Mouse (Mus musculus) erythroblast, embryonic 14.5 days (primary cell): Measurements from ENCODE around the gene Mrpl12. TPM values are rescaled to one million over a fixed set of nuclear protein-coding genes. Genes with fewer than 3 reads are reported as not detected.
A peak's percentile ranks its signal among the peaks of the same experiment; 100 is the strongest.

ENCODE experiments used
- H3K27me3 ChIP-seq: 2 replicates; pipeline ENCODE4 v1.6.1; 2012; ENCODE audit warnings: inconsistent platforms; ENCODE audit not compliant: control insufficient read depth
- H3K36me3 ChIP-seq: 2 replicates; pipeline ENCODE4 v1.6.1; 2012; ENCODE audit warnings: mild to moderate bottlenecking, inconsistent platforms; ENCODE audit not compliant: control insufficient read depth
- H3K4me1 ChIP-seq: 2 replicates; pipeline ENCODE4 v1.6.1; 2012; ENCODE audit warnings: inconsistent platforms; ENCODE audit not compliant: control insufficient read depth
- H3K4me3 ChIP-seq: replicated peaks from 2 replicates; pipeline ENCODE3; 2012; ENCODE audit warnings: moderate library complexity, mild to moderate bottlenecking, inconsistent platforms
- H3K9me3 ChIP-seq: 2 replicates; pipeline ENCODE4 v1.6.1; 2012; ENCODE audit warnings: low read length, inconsistent platforms, mixed read lengths; ENCODE audit not compliant: control insufficient read depth
- GATA1 ChIP-seq: IDR thresholded peaks from 2 replicates; pipeline ENCODE4 v1.6.1; 2012; ENCODE audit warnings: low read length, inconsistent platforms, mixed read lengths
- TAL1 ChIP-seq: IDR thresholded peaks from 3 replicates; pipeline ENCODE4 v1.6.1; 2012; ENCODE audit warnings: low read length, inconsistent platforms, mixed read lengths
- polyA plus RNA-seq: library from polyadenylated mRNA; stranded (reverse); fragments of >175 nt; gene quantifications from 2 replicates; pipeline ENCODE4 v1.2.3, GENCODE M21; 2012

Mrpl12 gene
- polyA plus RNA-seq, 1 experiment: 16.8 TPM

GRCm38 (mm10) chr11:120500357-120500756, 15.9 kb downstream of the Mrpl12 start:
- TF ChIP-seq TAL1 (no peak), GATA1 (no peak)
- Histone ChIP-seq H3K9me3 (no peaks in the 10 kb centered on the region), H3K27me3 (peaks cover 3% of the 10 kb centered on the region), H3K36me3 (peaks cover 39% of the 10 kb centered on the region), H3K4me1 (peaks cover 3% of the 10 kb centered on the region; the same call in 1 of the 2 replicates), H3K4me3 (no peak overlapping the region)

GRCm38 (mm10) chr11:120501018-120501417, 16.6 kb downstream of the Mrpl12 start:
- H3K9me3 ChIP-seq: no peaks in the 10 kb centered on the region
- peaks cover 33% of the 10 kb centered on the region for H3K36me3 ChIP-seq
- peaks cover 3% of the 10 kb centered on the region; the same call in 1 of the 2 replicates for H3K4me1 ChIP-seq
- H3K27me3 ChIP-seq: peaks cover 3% of the 10 kb centered on the region
- no peak for TF ChIP-seq GATA1
- no peak for TF ChIP-seq TAL1
- no peak overlapping the region for H3K4me3 ChIP-seq

GRCm38 (mm10) chr11:120501701-120502100, 17.3 kb downstream of the Mrpl12 start:
- H3K4me1 ChIP-seq: peaks cover 3% of the 10 kb centered on the region; the same call in 1 of the 2 replicates
- H3K27me3 ChIP-seq: peaks cover 3% of the 10 kb centered on the region
- peaks cover 26% of the 10 kb centered on the region for H3K36me3 ChIP-seq
- TF ChIP-seq TAL1 (no peak), GATA1 (no peak)
- no peak overlapping the region for H3K4me3 ChIP-seq
- no peaks in the 10 kb centered on the region for H3K9me3 ChIP-seq

- H3K4me3 ChIP-seq: no peak overlapping the region
- H3K27me3 ChIP-seq: peaks cover 3% of the 10 kb centered on the region
Measured at GRCm38 (mm10) chr11:120505661-120506060, 21.2 kb downstream of the Mrpl12 start.

GRCm38 (mm10) chr11:120506899-120507298, 22.5 kb downstream of the Mrpl12 start:
- H3K9me3 ChIP-seq: no peaks in the 10 kb centered on the region
- H3K27me3 ChIP-seq: no peaks in the 10 kb centered on the region; the same call in 1 of the 2 replicates
- TF ChIP-seq TAL1: no peak
- no peak for TF ChIP-seq GATA1
- peaks cover 31% of the 10 kb centered on the region for H3K4me1 ChIP-seq
- no peaks in the 10 kb centered on the region for H3K36me3 ChIP-seq
- H3K4me3 ChIP-seq: no peak overlapping the region

More at GRCm38 (mm10) chr11:120505661-120506060, 21.2 kb downstream of the Mrpl12 start:
- TF ChIP-seq GATA1: no peak
- no peaks in the 10 kb centered on the region for H3K9me3 ChIP-seq
- H3K4me1 ChIP-seq: peaks cover 22% of the 10 kb centered on the region
- no peaks in the 10 kb centered on the region for H3K36me3 ChIP-seq

- no peak for TF ChIP-seq GATA1
- no peak for TF ChIP-seq TAL1
- H3K36me3 ChIP-seq: no peaks in the 10 kb centered on the region
- H3K27me3 ChIP-seq: no peaks in the 10 kb centered on the region; the same call in 1 of the 2 replicates
- no peaks in the 10 kb centered on the region for H3K9me3 ChIP-seq
- peaks cover 31% of the 10 kb centered on the region for H3K4me1 ChIP-seq
- no peak overlapping the region for H3K4me3 ChIP-seq
Measured at GRCm38 (mm10) chr11:120507611-120508289, 23.3 kb downstream of the Mrpl12 start.

- no peak overlapping the region for H3K4me3 ChIP-seq
- H3K36me3 ChIP-seq: no peaks in the 10 kb centered on the region
- no peaks in the 10 kb centered on the region for H3K9me3 ChIP-seq
- TF ChIP-seq TAL1: no peak
- TF ChIP-seq GATA1: no peak
- H3K4me1 ChIP-seq: peaks cover 31% of the 10 kb centered on the region
- no peaks in the 10 kb centered on the region; the same call in 1 of the 2 replicates for H3K27me3 ChIP-seq
Measured at GRCm38 (mm10) chr11:120508290-120508870, 24.0 kb downstream of the Mrpl12 start.

GRCm38 (mm10) chr11:120509940-120510339, 25.5 kb downstream of the Mrpl12 start:
- H3K27me3 ChIP-seq: no peaks in the 10 kb centered on the region; the same call in 1 of the 2 replicates
- H3K36me3 ChIP-seq: no peaks in the 10 kb centered on the region
- peak overlapping the region; percentile 54 for H3K4me3 ChIP-seq
- TF ChIP-seq TAL1 (no peak), GATA1 (no peak)
- H3K9me3 ChIP-seq: no peaks in the 10 kb centered on the region
- peaks cover 31% of the 10 kb centered on the region for H3K4me1 ChIP-seq

- Histone ChIP-seq H3K27me3 (no peaks in the 10 kb centered on the region; the same call in none of the 2 replicates), H3K36me3 (no peaks in the 10 kb centered on the region), H3K9me3 (no peaks in the 10 kb centered on the region; the same call in 1 of the 2 replicates), H3K4me1 (peaks cover 34% of the 10 kb centered on the region), H3K4me3 (peak overlapping the region; percentile 54)
- TF ChIP-seq TAL1: no peak
- no peak for TF ChIP-seq GATA1
Measured at GRCm38 (mm10) chr11:120510375-120511030, 26.1 kb downstream of the Mrpl12 start.
